Mouse (Mus musculus): ENCODE measurements at regions not wholly inside any gene's neighbourhood (a gene's known extent, or its start where the extent isn't known, plus 50 kb on each side); places are given as distances from the start of the nearest gene placed in this dataset.
"Not testable (repeated sequence)": the region's sequence is repeated elsewhere in the genome, so short reads cannot be mapped to it uniquely, and the experiment has no call there.

DNA sequence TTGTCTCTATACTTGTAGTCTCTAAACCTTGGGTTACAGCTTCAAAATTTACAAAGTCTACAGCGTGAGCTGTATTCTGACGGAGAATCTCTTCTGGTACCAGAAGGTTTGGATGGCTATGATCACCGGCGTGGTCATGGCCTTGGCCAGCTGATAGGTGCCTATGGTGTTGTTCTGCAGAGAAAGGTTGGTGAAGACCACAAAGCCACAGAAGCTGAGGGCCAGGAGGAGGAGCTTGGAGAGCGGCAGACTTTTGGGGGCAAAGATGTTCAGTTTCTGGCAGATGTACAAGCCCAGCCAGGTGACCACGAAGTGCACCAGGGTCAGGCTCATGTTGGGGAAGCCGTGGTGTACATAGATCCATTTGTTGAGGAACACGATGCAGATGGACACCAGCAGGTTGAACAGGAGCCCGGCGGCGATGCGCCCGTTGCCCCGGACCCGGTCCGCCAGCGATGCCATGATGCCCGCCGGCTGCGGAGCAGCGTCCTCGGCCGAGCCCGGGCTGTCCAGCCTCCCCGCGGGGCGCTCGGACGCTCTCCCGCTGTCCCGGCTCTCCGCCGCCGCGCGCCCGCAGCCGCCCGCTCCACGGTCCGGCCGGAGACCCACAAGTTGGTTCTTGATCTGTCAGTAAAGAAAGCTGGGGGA is 257.3 kb upstream of the Castor2 start:
- not testable (repeated sequence) for H3K9me3 ChIP-seq; H3K9ac ChIP-seq; H3K27me3 ChIP-seq; H3K36me3 ChIP-seq; H3K27ac ChIP-seq (replicated peaks)
- ATAC-seq (ENCODE audit: low FRiP score, low read depth) = 0 out of 2 replicates have a peak, but pooled peaks have one; percentile 34
- Histone ChIP-seq H3K4me3 (0 out of 2 replicates have a peak overlapping the region, but pooled peaks have one; percentile 15), H3K4me1 (replicated peaks) (peaks cover 13% of the 10 kb centered on the region), H3K4me2 (peak overlapping the region; percentile 26; the same call in 1 of the 2 replicates)
- WGBS = 57% methylated on average over 9 of the region's 42 CpGs

DNA sequence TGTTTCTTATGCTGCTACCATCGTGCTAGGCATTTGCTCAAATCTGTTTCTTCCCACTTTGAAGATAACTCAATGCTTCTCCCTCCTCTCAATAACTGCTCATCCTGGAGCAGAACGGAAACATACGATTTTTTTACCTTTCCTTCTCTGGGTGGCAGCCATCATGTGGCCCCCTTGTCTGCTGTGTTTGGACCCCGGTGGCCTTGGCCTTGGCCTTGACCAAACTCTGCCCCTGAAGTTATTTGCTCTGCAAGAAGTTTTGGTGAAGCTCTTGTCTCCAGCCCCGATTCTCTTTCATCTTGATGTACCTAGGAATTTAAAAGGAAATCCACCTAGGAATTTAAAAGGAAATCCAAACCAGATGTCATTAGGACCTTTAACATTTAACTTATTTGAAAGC is 261.2 kb upstream of the Castor2 start:
- 86% methylated on average over 5 of the region's 5 CpGs for WGBS
- ATAC-seq (ENCODE audit: low FRiP score, low read depth) = no peak
- H3K4me3 ChIP-seq = no peak overlapping the region
- H3K27ac ChIP-seq (replicated peaks) = no peak overlapping the region
- no peaks in the 10 kb centered on the region for H3K27me3 ChIP-seq
- H3K4me1 ChIP-seq (replicated peaks) = no peaks in the 10 kb centered on the region
- no peak overlapping the region for H3K4me2 ChIP-seq
- no peaks in the 10 kb centered on the region for H3K9me3 ChIP-seq
- H3K36me3 ChIP-seq = no peaks in the 10 kb centered on the region
- H3K9ac ChIP-seq = no peak overlapping the region

DNA sequence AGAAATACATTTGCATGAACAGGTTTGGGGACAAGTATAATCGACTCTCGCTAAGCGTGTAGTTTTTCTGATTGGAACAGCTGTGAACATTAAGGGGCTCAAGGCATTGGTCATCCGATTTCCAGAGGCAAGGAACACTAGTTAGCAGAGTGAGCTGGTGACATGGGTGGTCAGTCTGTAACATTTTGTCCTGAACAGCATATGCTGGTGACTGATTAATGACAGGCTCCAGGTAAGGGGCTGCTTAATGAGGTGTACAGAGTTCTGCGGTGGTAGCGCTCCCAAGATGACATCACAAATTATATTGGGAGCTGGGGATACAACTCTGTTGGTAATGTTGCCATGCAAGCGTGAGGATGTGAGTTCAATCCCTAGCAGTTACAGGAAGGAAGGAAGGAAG is 266.3 kb upstream of the Castor2 start:
- ATAC-seq (ENCODE audit: low FRiP score, low read depth) = no peak
- H3K9me3 ChIP-seq = no peaks in the 10 kb centered on the region
- H3K4me3 ChIP-seq = no peak overlapping the region
- H3K27me3 ChIP-seq = no peaks in the 10 kb centered on the region
- H3K27ac ChIP-seq (replicated peaks) = no peak overlapping the region
- H3K4me1 ChIP-seq (replicated peaks) = no peaks in the 10 kb centered on the region
- no peak overlapping the region for H3K4me2 ChIP-seq
- H3K9ac ChIP-seq = no peak overlapping the region
- H3K36me3 ChIP-seq = no peaks in the 10 kb centered on the region
- 79% methylated on average over 7 of the region's 7 CpGs for WGBS

GRCm38 (mm10) chr5:133828226-133828625 is 271.3 kb upstream of the Castor2 start:
- Histone ChIP-seq H3K36me3 (no peaks in the 10 kb centered on the region), H3K4me1 (replicated peaks) (peaks cover 7% of the 10 kb centered on the region), H3K4me3 (no peak overlapping the region), H3K27ac (replicated peaks) (no peak overlapping the region), H3K9ac (no peak overlapping the region), H3K27me3 (no peaks in the 10 kb centered on the region), H3K9me3 (no peaks in the 10 kb centered on the region), H3K4me2 (no peak overlapping the region)
- 80% methylated on average over 13 of the region's 13 CpGs for WGBS
- no peak for ATAC-seq (ENCODE audit: low FRiP score, low read depth)

- WGBS = 37% methylated on average over 3 of the region's 3 CpGs
- H3K27ac ChIP-seq (replicated peaks) = no peak overlapping the region
- ATAC-seq (ENCODE audit: low FRiP score, low read depth) = no peak
These were observed 275.6 kb upstream of the Castor2 start for GRCm38 (mm10) chr5:133823871-133824270.

GRCm38 (mm10) chr5:133821273-133821672 is 278.2 kb upstream of the Castor2 start:
- H3K4me1 ChIP-seq (replicated peaks) = peaks cover 20% of the 10 kb centered on the region
- no peak overlapping the region for H3K9ac ChIP-seq
- ATAC-seq (ENCODE audit: low FRiP score, low read depth) = peak; percentile 77
- H3K27me3 ChIP-seq = no peaks in the 10 kb centered on the region
- no peak overlapping the region for H3K4me3 ChIP-seq
- H3K9me3 ChIP-seq = no peaks in the 10 kb centered on the region
- H3K36me3 ChIP-seq = no peaks in the 10 kb centered on the region
- no peak overlapping the region for H3K4me2 ChIP-seq
- WGBS = 13% methylated on average over 3 of the region's 3 CpGs
- H3K27ac ChIP-seq (replicated peaks) = no peak overlapping the region

More at GRCm38 (mm10) chr5:133823871-133824270, 275.6 kb upstream of the Castor2 start:
- no peak overlapping the region for H3K9ac ChIP-seq
- H3K9me3 ChIP-seq = no peaks in the 10 kb centered on the region
- H3K4me1 ChIP-seq (replicated peaks) = peaks cover 20% of the 10 kb centered on the region
- H3K4me3 ChIP-seq = no peak overlapping the region
- H3K36me3 ChIP-seq = no peaks in the 10 kb centered on the region
- H3K27me3 ChIP-seq = no peaks in the 10 kb centered on the region
- H3K4me2 ChIP-seq = no peak overlapping the region

DNA sequence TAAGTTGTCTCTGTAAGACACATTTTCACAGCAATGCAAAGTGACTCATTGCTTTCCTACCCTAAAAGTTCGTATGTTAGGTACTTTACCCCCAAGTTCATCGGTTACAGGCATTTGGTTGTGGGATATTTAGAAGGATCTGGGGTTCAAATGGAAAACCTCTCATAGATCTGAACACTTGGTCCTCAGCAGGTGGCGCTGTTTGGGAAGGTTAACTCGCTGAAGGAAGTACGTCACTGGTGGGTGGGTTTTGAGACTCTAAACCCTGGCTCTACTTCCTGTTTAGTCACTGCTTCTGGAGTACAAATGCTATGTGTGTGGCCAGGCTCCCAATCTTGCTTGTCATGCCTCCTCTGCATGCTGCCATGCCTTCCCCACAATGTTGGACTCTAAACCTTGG is 284.0 kb upstream of the Castor2 start:
- Histone ChIP-seq H3K27me3 (peaks cover 4% of the 10 kb centered on the region; the same call in 1 of the 2 replicates), H3K4me1 (replicated peaks) (peaks cover 8% of the 10 kb centered on the region), H3K36me3 (no peaks in the 10 kb centered on the region), H3K27ac (replicated peaks) (no peak overlapping the region), H3K9me3 (no peaks in the 10 kb centered on the region), H3K4me3 (no peak overlapping the region), H3K9ac (no peak overlapping the region), H3K4me2 (no peak overlapping the region)
- 90% methylated on average over 5 of the region's 5 CpGs for WGBS
- ATAC-seq (ENCODE audit: low FRiP score, low read depth) = no peak

DNA sequence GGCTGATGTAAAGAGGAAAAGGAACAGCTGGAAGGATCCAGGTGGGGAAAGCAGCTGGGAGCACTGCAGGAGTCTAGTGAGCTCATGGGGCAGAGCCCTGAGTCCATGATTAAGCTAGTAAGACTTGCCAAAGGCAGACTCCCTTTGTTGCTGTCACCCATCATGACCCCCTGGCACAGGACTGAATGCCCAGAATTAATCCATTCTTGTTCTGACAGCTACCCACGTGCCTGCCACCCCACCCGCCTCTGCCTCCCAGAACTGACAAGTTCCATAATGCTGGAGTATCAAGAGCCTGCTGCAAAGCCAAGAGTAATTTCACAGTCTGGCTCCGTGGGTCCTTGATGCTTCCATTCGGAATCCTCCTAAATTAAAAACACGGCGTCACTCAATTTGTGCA is 285.1 kb upstream of the Castor2 start:
- H3K4me3 ChIP-seq = no peak overlapping the region
- peaks cover 4% of the 10 kb centered on the region; the same call in 1 of the 2 replicates for H3K27me3 ChIP-seq
- WGBS = 17% methylated on average over 6 of the region's 6 CpGs
- no peak overlapping the region for H3K4me2 ChIP-seq
- no peaks in the 10 kb centered on the region for H3K36me3 ChIP-seq
- ATAC-seq (ENCODE audit: low FRiP score, low read depth) = peak; percentile 30; the same call in 1 of the 2 replicates
- H3K27ac ChIP-seq (replicated peaks) = no peak overlapping the region
- no peaks in the 10 kb centered on the region for H3K9me3 ChIP-seq
- peaks cover 8% of the 10 kb centered on the region for H3K4me1 ChIP-seq (replicated peaks)
- no peak overlapping the region for H3K9ac ChIP-seq

DNA sequence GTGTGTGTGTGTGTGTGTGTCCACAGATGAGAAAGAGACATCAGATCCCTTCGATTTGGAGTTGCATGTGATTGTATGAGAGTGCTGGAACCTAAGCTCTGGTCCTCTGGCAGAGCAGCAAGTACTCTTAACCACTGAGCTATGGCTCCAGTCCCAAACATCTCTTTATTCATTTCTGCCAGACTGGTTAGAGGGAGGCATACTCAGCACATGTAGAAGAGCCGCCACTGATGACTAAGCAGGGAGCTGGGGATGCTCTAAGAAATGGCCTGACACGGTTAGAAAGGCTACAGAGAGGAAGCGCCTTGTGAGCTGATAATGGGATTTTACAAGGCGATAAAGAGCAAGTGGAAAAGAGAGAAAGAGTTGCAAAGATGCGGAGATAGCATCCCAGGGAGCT is 287.3 kb upstream of the Castor2 start:
- peaks cover 4% of the 10 kb centered on the region; the same call in 1 of the 2 replicates for H3K27me3 ChIP-seq
- peaks cover 10% of the 10 kb centered on the region for H3K4me1 ChIP-seq (replicated peaks)
- no peaks in the 10 kb centered on the region for H3K36me3 ChIP-seq
- no peak overlapping the region for H3K27ac ChIP-seq (replicated peaks)
- no peak overlapping the region for H3K4me2 ChIP-seq
- H3K4me3 ChIP-seq = no peak overlapping the region
- ATAC-seq (ENCODE audit: low FRiP score, low read depth) = no peak
- H3K9me3 ChIP-seq = no peaks in the 10 kb centered on the region
- no peak overlapping the region for H3K9ac ChIP-seq
- WGBS = 54% methylated on average over 6 of the region's 6 CpGs

GRCm38 (mm10) chr5:133806891-133807290 is 292.6 kb upstream of the Castor2 start:
- H3K27me3 ChIP-seq = peaks cover 4% of the 10 kb centered on the region; the same call in 1 of the 2 replicates
- WGBS = 37% methylated on average over 7 of the region's 7 CpGs
- no peak overlapping the region for H3K4me3 ChIP-seq
- H3K36me3 ChIP-seq = no peaks in the 10 kb centered on the region
- no peaks in the 10 kb centered on the region for H3K9me3 ChIP-seq
- H3K4me2 ChIP-seq = no peak overlapping the region
- peaks cover 7% of the 10 kb centered on the region; the same call in 1 of the 2 replicates for H3K4me1 ChIP-seq (replicated peaks)
- H3K9ac ChIP-seq = no peak overlapping the region
- no peak overlapping the region for H3K27ac ChIP-seq (replicated peaks)
- no peak for ATAC-seq (ENCODE audit: low FRiP score, low read depth)

- no peak for ATAC-seq (ENCODE audit: low FRiP score, low read depth)
- WGBS = 84% methylated on average over 3 of the region's 3 CpGs
These were observed 297.5 kb upstream of the Castor2 start for GRCm38 (mm10) chr5:133802001-133802400.

DNA sequence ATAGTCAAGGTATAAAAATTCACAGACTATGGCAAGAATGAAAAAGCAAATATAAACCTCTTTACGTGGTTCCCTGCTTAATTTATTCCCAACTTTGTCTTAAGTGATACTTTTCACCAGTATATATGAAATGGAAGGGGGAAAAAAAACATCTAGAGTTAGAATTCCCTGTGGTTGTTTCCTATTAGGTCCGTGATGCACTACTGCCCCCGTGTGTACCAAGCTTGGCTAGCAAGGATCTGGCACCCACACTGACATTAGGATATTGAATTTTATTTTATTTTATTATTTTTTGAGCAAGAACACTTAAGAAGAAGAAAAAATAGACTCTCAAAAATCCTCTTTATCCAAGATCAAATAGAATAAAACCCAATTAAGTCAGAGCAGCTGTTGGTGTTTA is 303.9 kb upstream of the Castor2 start:
- Histone ChIP-seq H3K4me1 (replicated peaks) (no peaks in the 10 kb centered on the region), H3K4me2 (no peak overlapping the region), H3K36me3 (no peaks in the 10 kb centered on the region), H3K27me3 (no peaks in the 10 kb centered on the region), H3K9ac (no peak overlapping the region), H3K27ac (replicated peaks) (no peak overlapping the region), H3K4me3 (no peak overlapping the region), H3K9me3 (no peaks in the 10 kb centered on the region)
- ATAC-seq (ENCODE audit: low FRiP score, low read depth) = no peak
- WGBS = 37% methylated on average over 3 of the region's 3 CpGs

More at GRCm38 (mm10) chr5:133802001-133802400, 297.5 kb upstream of the Castor2 start:
- peaks cover 2% of the 10 kb centered on the region; the same call in 1 of the 2 replicates for H3K4me1 ChIP-seq (replicated peaks)
- no peaks in the 10 kb centered on the region for H3K36me3 ChIP-seq
- H3K9ac ChIP-seq = no peak overlapping the region
- no peak overlapping the region for H3K4me2 ChIP-seq
- H3K27me3 ChIP-seq = no peaks in the 10 kb centered on the region
- H3K27ac ChIP-seq (replicated peaks) = no peak overlapping the region
- no peak overlapping the region for H3K4me3 ChIP-seq
- H3K9me3 ChIP-seq = no peaks in the 10 kb centered on the region

DNA sequence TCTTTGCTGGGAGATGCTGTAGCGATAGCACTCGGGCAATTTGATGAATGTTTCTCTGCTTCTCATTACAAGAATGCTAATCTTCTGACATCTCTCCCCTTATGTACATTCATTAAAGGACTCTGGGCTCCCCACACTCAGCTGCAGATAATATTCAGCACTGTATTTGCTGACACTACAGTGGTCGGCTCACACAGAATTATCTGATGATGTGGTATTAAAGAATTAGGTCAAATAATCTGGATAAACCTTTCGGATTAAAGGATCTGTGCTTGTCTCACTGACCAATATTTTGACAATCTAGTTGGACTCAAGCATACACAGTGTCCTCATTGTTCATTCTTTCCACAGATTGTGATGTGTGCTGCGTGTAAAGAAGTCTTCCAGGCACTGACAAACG is 308.8 kb upstream of the Castor2 start:
- WGBS = 56% methylated on average over 6 of the region's 6 CpGs
- Histone ChIP-seq H3K4me1 (replicated peaks) (no peaks in the 10 kb centered on the region), H3K36me3 (no peaks in the 10 kb centered on the region), H3K9ac (no peak overlapping the region), H3K27ac (replicated peaks) (no peak overlapping the region), H3K4me3 (no peak overlapping the region), H3K4me2 (no peak overlapping the region), H3K27me3 (no peaks in the 10 kb centered on the region), H3K9me3 (no peaks in the 10 kb centered on the region)
- ATAC-seq (ENCODE audit: low FRiP score, low read depth) = no peak

Data from hindbrain, embryonic 15.5 days (tissue).